Mouse (Mus musculus): ENCODE measurements around the gene Rpl14. TPM values are rescaled to one million over a fixed set of nuclear protein-coding genes. Genes with fewer than 3 reads are reported as not detected.

Rpl14 gene
- polyA plus RNA-seq, 1 experiment, result 118 TPM

DNA sequence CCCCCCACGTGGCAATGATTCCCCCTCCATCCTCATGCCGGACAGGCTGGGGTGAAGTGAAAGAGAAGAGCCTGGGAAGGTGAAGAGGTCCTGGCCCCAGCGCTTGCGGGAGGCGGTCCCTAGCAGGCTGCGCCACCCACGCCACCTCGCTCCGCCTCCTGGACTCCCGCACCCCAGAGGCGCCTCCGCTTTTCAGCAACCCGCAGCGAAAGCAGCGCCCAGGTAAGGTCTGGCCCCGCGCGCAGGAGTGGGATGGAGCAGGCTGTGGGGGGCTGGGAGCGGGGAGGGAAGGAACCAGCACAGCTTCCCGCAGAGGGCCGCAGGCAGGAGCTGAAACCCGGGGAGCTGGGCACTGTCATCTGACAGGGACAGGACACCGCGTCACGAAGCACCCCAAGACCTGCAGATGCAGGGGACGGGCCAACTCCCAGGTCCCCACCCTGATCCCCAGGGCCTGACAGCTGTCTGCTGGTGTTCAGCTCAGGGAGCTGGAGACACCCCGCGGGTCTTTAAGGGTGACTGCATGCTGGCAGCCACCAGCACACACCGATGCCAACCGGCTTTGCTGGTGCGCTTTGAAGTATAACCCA lies 31.5 kb upstream of the Rpl14 start, which contains the start of gene Entpd3:
Gene Entpd3 (plus strand): TSS at position 157 of the 590 bp plus-strand sequence.
- H3K36me3 ChIP-seq (ENCODE audit: control insufficient read depth, insufficient read depth, low read length), result no peaks in the 10 kb centered on the region
- no peak for TF ChIP-seq POLR2A (IDR thresholded peaks at IDR 0.05; ENCODE audit: control insufficient read depth, low read depth, low read length)
- no peaks in the 10 kb centered on the region for H3K27me3 ChIP-seq (ENCODE audit: control insufficient read depth, insufficient read depth, low read length)
- H3K27ac ChIP-seq (ENCODE audit: control insufficient read depth, insufficient read depth, low read depth, low read length), result no peak within 1 kb of the TSS
- H3K4me1 ChIP-seq (ENCODE audit: control insufficient read depth, insufficient read depth, low read length), result peaks cover 6% of the 10 kb centered on the region; the same call in 1 of the 2 replicates
- H3K4me3 ChIP-seq (ENCODE audit: control insufficient read depth, low read depth, low read length), result peak within 1 kb of the TSS; percentile 16; the same call in 1 of the 2 replicates

DNA sequence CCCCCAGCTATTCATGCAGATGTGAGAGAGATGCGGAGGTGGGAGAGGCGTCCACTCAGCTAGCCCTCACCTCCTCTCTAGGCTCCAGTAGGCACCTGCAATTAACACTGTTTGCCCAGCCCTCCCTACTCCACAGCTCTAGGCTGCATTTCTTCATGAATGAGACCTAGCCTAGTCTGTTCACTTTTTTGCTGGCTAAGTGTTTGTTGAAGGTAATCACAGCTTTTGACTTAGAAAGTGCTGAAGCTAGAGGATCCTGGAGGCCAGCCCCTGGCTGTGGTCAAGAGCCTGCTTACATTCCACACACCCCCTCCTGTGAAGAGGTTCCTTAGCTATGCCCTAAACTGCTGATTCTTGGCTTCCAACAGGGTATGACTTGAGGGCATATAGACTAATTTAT lies 29.8 kb upstream of the Rpl14 start:
- no peak for TF ChIP-seq POLR2A (IDR thresholded peaks at IDR 0.05; ENCODE audit: control insufficient read depth, low read depth, low read length)
- no peak overlapping the region for H3K4me3 ChIP-seq (ENCODE audit: control insufficient read depth, low read depth, low read length)
- H3K27ac ChIP-seq (ENCODE audit: control insufficient read depth, insufficient read depth, low read depth, low read length), result no peak overlapping the region

DNA sequence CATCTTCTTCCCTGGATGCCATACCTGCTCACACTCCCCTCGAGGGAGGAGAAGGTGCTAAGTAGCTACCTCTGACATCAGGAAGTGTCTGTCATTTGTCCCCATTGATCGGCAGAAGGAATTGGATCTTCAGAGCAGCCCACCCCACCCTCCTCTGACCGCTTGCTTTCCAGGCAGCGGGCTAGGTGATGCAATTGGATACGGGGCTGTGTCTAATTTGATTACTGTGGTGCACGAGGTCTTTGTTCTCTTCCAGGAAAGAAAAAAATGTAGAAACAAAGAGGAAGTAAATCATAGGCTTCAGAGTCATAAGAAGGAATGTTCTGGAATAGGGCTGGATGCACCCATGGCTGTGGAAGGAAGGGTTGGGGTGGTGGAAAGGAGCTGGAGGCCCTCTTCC lies 29.0 kb upstream of the Rpl14 start:
- H3K4me3 ChIP-seq (ENCODE audit: control insufficient read depth, low read depth, low read length), result no peak overlapping the region
- TF ChIP-seq POLR2A (IDR thresholded peaks at IDR 0.05; ENCODE audit: control insufficient read depth, low read depth, low read length) (no peak), CTCF (IDR thresholded peaks at IDR 0.05; ENCODE audit: control insufficient read depth, insufficient read depth, insufficient replicate concordance, low read depth, low read length) (no peak)
- no peaks in the 10 kb centered on the region for H3K27me3 ChIP-seq (ENCODE audit: control insufficient read depth, insufficient read depth, low read length)

More for the DNA sequence above, 29.8 kb upstream of the Rpl14 start:
- Histone ChIP-seq H3K4me1 (ENCODE audit: control insufficient read depth, insufficient read depth, low read length) (peaks cover 6% of the 10 kb centered on the region; the same call in 1 of the 2 replicates), H3K27me3 (ENCODE audit: control insufficient read depth, insufficient read depth, low read length) (no peaks in the 10 kb centered on the region), H3K36me3 (ENCODE audit: control insufficient read depth, insufficient read depth, low read length) (no peaks in the 10 kb centered on the region)

DNA sequence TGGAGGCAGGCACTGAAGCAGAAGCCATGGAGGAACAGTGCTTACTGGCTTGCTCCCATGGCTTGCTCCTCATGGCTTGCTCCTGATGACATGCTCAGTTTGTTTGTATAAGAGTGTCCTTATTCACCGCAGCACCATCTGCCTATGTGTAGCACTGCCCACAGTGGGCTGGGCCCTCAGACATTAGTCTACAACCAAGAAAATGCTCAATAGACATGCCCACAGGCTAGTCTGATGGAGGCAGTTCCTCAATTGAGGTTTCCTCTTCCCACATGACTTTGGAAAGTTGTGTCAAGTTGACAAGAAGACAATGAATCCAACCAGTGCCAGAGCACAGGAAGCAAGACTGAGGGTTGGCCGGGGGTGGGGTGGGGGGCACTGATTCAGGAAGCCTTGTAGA lies 25.2 kb upstream of the Rpl14 start:
- H3K27ac ChIP-seq (ENCODE audit: control insufficient read depth, insufficient read depth, low read depth, low read length), result no peak overlapping the region
- TF ChIP-seq POLR2A (IDR thresholded peaks at IDR 0.05; ENCODE audit: control insufficient read depth, low read depth, low read length) (no peak), CTCF (IDR thresholded peaks at IDR 0.05; ENCODE audit: control insufficient read depth, insufficient read depth, insufficient replicate concordance, low read depth, low read length) (no peak)
- H3K36me3 ChIP-seq (ENCODE audit: control insufficient read depth, insufficient read depth, low read length), result no peaks in the 10 kb centered on the region
- no peak overlapping the region for H3K4me3 ChIP-seq (ENCODE audit: control insufficient read depth, low read depth, low read length)
- H3K27me3 ChIP-seq (ENCODE audit: control insufficient read depth, insufficient read depth, low read length), result no peaks in the 10 kb centered on the region
- no peaks in the 10 kb centered on the region for H3K4me1 ChIP-seq (ENCODE audit: control insufficient read depth, insufficient read depth, low read length)

More for the DNA sequence above, 29.0 kb upstream of the Rpl14 start:
- Histone ChIP-seq H3K4me1 (ENCODE audit: control insufficient read depth, insufficient read depth, low read length) (peaks cover 6% of the 10 kb centered on the region; the same call in 1 of the 2 replicates), H3K27ac (ENCODE audit: control insufficient read depth, insufficient read depth, low read depth, low read length) (no peak overlapping the region), H3K36me3 (ENCODE audit: control insufficient read depth, insufficient read depth, low read length) (no peaks in the 10 kb centered on the region)

DNA sequence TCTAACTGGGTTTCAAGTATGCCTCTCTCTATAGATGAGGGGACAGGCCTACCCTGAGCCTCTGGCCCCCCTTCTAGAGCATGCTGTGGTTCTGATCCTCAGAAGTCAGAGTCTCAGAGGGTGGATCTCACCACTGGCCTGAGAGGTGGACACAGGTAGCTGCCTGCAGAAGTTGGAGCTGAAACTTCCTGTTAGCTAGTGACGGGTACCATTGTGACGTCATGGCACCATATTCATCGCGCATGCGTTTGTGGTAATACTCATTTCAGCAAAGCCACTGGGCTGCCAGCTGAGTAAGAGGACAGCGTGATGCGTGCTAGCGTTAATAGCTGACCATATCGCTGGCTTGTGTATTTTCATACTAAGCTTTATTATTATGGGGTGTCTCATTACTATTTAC lies 24.8 kb upstream of the Rpl14 start:
- Histone ChIP-seq H3K4me3 (ENCODE audit: control insufficient read depth, low read depth, low read length) (no peak overlapping the region), H3K27ac (ENCODE audit: control insufficient read depth, insufficient read depth, low read depth, low read length) (no peak overlapping the region), H3K27me3 (ENCODE audit: control insufficient read depth, insufficient read depth, low read length) (no peaks in the 10 kb centered on the region), H3K4me1 (ENCODE audit: control insufficient read depth, insufficient read depth, low read length) (no peaks in the 10 kb centered on the region), H3K36me3 (ENCODE audit: control insufficient read depth, insufficient read depth, low read length) (no peaks in the 10 kb centered on the region)
- TF ChIP-seq CTCF (IDR thresholded peaks at IDR 0.05; ENCODE audit: control insufficient read depth, insufficient read depth, insufficient replicate concordance, low read depth, low read length) (no peak), POLR2A (IDR thresholded peaks at IDR 0.05; ENCODE audit: control insufficient read depth, low read depth, low read length) (no peak)

DNA sequence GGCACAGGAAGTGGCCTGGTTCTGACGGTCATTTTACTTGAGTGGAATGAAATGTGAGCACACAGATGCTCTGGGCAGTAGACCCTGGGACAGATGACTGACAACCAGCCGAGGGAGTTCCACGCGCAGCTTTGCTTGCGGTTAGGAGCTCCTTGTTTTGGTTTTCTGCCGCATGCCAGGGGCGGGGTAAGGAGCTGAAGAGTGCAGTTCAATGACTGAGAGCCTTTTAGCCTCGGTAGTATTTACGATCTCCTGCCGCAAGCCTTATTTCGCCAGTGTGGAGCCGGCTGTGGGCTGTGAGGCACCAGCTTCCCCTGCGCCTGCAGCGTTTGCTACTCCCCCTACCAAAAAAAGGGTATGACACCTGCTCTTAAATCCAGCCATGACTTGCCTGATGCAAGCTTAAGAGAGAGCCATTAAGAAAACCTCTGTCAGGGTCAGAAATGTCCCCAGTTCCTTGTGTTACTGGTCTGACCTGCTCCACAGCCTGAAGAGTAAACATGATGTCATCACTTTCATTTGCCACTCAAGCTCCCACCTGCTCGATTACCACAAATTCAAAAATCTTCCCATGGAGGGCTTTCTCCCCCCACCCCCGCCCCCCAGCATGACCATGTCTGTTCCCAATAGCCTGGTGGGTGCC lies 24.1 kb upstream of the Rpl14 start:
- TF ChIP-seq CTCF (IDR thresholded peaks at IDR 0.05; ENCODE audit: control insufficient read depth, insufficient read depth, insufficient replicate concordance, low read depth, low read length), result no peak
- no peak for TF ChIP-seq POLR2A (IDR thresholded peaks at IDR 0.05; ENCODE audit: control insufficient read depth, low read depth, low read length)
- Histone ChIP-seq H3K27ac (ENCODE audit: control insufficient read depth, insufficient read depth, low read depth, low read length) (no peak overlapping the region), H3K4me3 (ENCODE audit: control insufficient read depth, low read depth, low read length) (no peak overlapping the region), H3K27me3 (ENCODE audit: control insufficient read depth, insufficient read depth, low read length) (no peaks in the 10 kb centered on the region), H3K4me1 (ENCODE audit: control insufficient read depth, insufficient read depth, low read length) (no peaks in the 10 kb centered on the region), H3K36me3 (ENCODE audit: control insufficient read depth, insufficient read depth, low read length) (no peaks in the 10 kb centered on the region)

DNA sequence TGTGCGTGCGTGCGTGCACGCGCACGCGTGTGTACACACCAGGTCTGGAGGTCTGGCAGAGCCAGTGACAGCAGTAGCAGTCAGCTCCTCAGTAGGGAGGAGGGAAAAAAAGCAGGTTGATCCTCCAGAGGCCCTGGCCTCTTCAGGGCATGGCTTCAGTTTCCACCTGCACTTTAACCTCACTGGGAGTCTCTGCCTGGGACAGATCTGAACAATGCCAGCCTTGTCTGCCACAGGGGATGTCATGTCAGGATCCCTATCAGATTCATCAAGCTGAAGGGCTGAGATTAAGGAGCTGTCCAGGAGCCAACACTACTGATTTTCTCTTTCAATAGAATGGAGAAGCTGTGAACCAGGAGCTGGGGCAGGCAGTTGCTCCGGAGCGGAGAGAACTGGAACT lies 20.5 kb upstream of the Rpl14 start:
- H3K27me3 ChIP-seq (ENCODE audit: control insufficient read depth, insufficient read depth, low read length), result no peaks in the 10 kb centered on the region
- no peak for TF ChIP-seq CTCF (IDR thresholded peaks at IDR 0.05; ENCODE audit: control insufficient read depth, insufficient read depth, insufficient replicate concordance, low read depth, low read length)
- TF ChIP-seq POLR2A (IDR thresholded peaks at IDR 0.05; ENCODE audit: control insufficient read depth, low read depth, low read length), result no peak
- no peaks in the 10 kb centered on the region for H3K4me1 ChIP-seq (ENCODE audit: control insufficient read depth, insufficient read depth, low read length)
- H3K27ac ChIP-seq (ENCODE audit: control insufficient read depth, insufficient read depth, low read depth, low read length), result no peak overlapping the region
- no peaks in the 10 kb centered on the region for H3K36me3 ChIP-seq (ENCODE audit: control insufficient read depth, insufficient read depth, low read length)
- H3K4me3 ChIP-seq (ENCODE audit: control insufficient read depth, low read depth, low read length), result no peak overlapping the region
